22 mouse cellular contexts compared by ENCODE assay signal in genomic region chr1:131359609-131360008, GRCm38 (mm10).
"Had no signal": no experiment of that assay in that cellular context is flagged by ENCODE, and none has a peak within 500 bp of the region (broad histone marks: within the 10 kb centered on the region; RNA-seq: fewer than 3 reads in every experiment).

No protein-coding gene starts in this region.

- H3K4me3 ChIP-seq: heart, adult 2 months; heart, embryonic 13.5 days; heart, embryonic 15.5 days; hindbrain, embryonic 13.5 days; hindbrain, embryonic 15.5 days; limb, embryonic 10.5 days; limb, embryonic 12.5 days had no signal

- H3K9me3 ChIP-seq: heart, embryonic 13.5 days; heart, embryonic 15.5 days; hindbrain, embryonic 13.5 days; hindbrain, embryonic 15.5 days; limb, embryonic 10.5 days; limb, embryonic 12.5 days had no signal

- H3K27me3 ChIP-seq: heart, embryonic 13.5 days; heart, embryonic 15.5 days; hindbrain, embryonic 13.5 days; hindbrain, embryonic 15.5 days; limb, embryonic 12.5 days had no signal

- H3K27ac ChIP-seq: heart, adult 2 months; heart, embryonic 13.5 days; heart, embryonic 15.5 days; hindbrain, embryonic 13.5 days; hindbrain, embryonic 15.5 days; hindbrain, postnatal 0 days; kidney, postnatal 0 days; limb, embryonic 10.5 days; limb, embryonic 12.5 days had no signal

- H3K4me1 ChIP-seq: heart, embryonic 15.5 days; hindbrain, embryonic 13.5 days; hindbrain, embryonic 15.5 days had no signal

- DNase-seq: gastrocnemius, postnatal 14 days; gastrocnemius, postnatal 36 days; heart, adult 11 months; heart, adult 2 months; heart, postnatal 14 days; heart, postnatal 36 days; kidney, adult 11 months; kidney, adult 2 months; kidney, postnatal 14 days; kidney, postnatal 36 days; layer of hippocampus, adult 9-11 months; layer of hippocampus, postnatal 36 days; liver had no signal

- ATAC-seq: hindbrain, postnatal 0 days; intestine, embryonic 16.5 days had no signal

- H3K9ac ChIP-seq: heart, embryonic 13.5 days; heart, embryonic 15.5 days; hindbrain, embryonic 13.5 days; hindbrain, embryonic 15.5 days; limb, embryonic 12.5 days had no signal
